Mouse (Mus musculus) cerebellum, postnatal 36 days (tissue): ENCODE data around the gene Olfr805.

Experiments used
- DNase-seq, 2 experiments: peaks; one replicate each; pipeline ENCODE4 v3.0.0; 2021 to 2022; ENCODE audit warnings: mixed read lengths in 2 of 2

The Olfr805 gene

DNA sequence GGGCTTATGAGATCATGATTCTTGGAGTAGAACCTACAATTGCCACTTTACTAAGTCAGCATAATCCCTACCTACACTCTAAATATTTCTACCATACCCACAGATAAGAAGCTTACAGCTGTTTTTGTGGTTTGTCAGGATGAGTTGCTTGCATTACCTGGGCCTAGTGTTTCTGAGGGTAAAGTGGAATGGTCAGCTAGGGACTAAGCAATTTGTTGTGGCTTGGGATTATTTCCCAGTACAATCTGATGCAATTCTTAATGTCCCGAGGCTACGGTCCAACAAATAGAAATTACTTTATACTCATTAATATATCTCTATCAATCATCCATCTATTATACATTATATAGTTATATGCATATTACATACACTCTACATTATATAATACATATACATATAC, at the start of gene Olfr805:
Olfr805 (minus strand) TSS at position 101 of the 400 bp plus-strand sequence.
- DNase-seq, result no peak

- no peak for DNase-seq
These were observed 48.9 kb upstream of the Olfr805 start for GRCm38 (mm10) chr10:129778123-129778522.

DNA sequence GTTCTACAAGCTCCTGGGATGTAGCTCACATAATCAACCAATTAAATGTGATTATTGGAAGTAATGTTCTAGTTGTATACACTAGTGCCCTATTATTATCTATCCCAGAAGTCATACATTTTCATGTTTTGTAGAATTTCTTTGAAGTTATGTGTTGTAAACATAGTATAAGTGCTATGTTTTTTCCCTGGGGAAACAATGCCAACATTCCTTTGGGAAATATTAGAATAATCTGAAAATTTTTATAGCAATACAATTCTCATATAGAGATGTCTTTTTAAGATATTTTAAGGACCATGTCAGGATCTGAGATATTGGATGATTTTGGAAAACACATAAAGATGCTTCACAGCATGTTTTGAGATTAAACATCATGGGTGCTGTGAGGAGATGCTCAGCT, 45.2 kb upstream of the Olfr805 start, which contains the start of gene Olfr809:
Olfr809 (plus strand) TSS at position 301 of the 400 bp plus-strand sequence.
- DNase-seq, result no peak

- DNase-seq, result no peak
These were observed 36.0 kb upstream of the Olfr805 start, which contains the start of gene Olfr808 for GRCm38 (mm10) chr10:129765182-129765581. TSS of gene Olfr808 (plus strand) at chr10:129765482.

GRCm38 (mm10) chr10:129757693-129758092, 28.5 kb upstream of the Olfr805 start, which contains the start of gene Olfr807:
TSS of gene Olfr807 (minus strand) at chr10:129757793.
- no peak for DNase-seq

DNA sequence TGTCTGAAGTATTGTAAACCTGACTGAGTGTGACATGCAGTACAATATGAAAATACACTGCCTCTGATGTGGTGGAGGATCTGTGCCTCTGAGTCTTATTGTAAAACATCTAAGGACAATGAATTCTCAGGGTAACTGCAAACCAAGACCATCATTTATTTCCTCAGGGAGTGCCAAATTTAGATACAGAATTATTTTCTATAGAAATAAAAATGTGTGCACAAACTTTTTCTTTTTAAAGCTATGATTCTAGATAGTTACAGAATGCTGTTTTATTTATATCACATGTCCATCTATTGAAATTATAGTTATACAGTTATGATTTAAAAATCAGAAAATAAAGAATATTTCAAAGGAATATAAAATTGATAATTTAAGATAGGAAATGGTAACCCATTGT, 12.6 kb upstream of the Olfr805 start, which contains the start of gene Olfr806:
Olfr806 (minus strand) TSS at position 101 of the 400 bp plus-strand sequence.
- DNase-seq, result no peak

DNA sequence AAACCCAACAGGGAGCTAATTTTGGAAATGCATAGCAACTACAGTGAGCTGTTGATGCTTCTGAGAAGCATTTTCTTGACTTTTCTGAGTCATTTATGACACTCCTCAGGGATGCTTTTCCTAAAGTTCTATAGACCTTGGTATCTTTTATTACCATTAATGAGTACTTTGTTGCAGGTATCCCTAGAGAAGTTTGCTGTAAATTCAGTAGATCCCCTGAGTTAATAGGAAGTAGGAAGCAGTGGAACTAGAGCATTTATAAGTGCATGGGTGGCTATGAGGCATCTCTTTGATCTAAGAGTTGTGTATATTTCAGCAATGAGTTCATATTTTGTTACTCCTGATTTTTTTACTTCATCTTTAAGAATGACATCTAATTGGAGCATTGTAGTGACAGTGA, 26.3 kb downstream of the Olfr805 start, which contains the start of gene Olfr804:
Olfr804 (plus strand) TSS at position 301 of the 400 bp plus-strand sequence.
- no peak for DNase-seq

- no peak for DNase-seq
These were observed 35.0 kb downstream of the Olfr805 start, which contains the start of gene Olfr803 for GRCm38 (mm10) chr10:129694186-129694585. TSS of gene Olfr803 (minus strand) at chr10:129694286.

- DNase-seq, result no peak
These were observed 41.1 kb downstream of the Olfr805 start, which contains the start of gene Olfr802 for GRCm38 (mm10) chr10:129688069-129688468. TSS of gene Olfr802 (minus strand) at chr10:129688169.

DNA sequence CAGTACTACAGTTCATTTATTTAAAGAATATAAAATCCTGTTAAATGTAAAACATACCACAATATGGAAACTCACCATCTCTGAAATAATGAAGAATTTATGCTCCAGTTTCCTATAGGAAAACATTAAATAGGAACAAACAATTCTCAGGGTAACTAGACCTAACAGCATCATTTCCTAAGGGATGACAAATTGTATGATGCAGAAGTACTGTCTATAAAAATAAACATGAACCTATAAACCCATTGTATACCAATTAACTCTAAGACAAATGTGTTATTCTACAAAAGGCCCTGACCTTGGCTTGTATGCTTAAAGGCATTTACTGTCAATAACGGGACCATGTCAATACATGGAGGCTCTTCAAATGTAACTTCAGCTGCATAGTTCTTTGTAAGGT, 55.4 kb downstream of the Olfr805 start, which contains the start of gene Olfr801:
Olfr801 (minus strand) TSS at position 101 of the 400 bp plus-strand sequence.
- no peak for DNase-seq
